Mouse (Mus musculus): ENCODE measurements around the gene Gm525. TPM values are rescaled to one million over a fixed set of nuclear protein-coding genes. Genes with fewer than 3 reads are reported as not detected.
"Not testable (repeated sequence)": the region's sequence is repeated elsewhere in the genome, so short reads cannot be mapped to it uniquely, and the experiment has no call there.

Gm525 gene
- not detected for total RNA-seq (2021)

DNA sequence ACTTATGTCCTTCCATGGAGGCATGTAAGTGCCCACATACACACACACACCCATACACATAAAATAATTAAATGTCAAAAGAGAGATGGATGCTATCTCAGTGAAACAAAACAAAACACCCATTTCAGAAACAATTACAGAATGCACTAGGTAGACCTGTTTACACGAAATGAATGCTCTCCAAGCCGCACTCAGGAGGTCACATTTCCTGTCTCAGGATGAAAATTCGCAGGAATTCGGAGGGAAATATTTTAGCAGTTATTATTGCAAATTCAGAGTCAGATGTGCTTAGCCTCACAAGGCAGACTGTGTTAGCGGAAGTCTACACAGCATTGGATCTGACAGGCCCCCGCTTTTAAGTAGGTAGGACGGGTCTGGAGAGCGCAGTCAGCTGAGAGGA is at the start of gene Gm525:
Gene Gm525, plus strand, starts transcription at position 301 of the 400 bp plus-strand sequence.
- intact Hi-C loops (cut with DNase I): no loop called here
- no peak for DNase-seq (ENCODE audit: extremely low spot score in 1 of 2, low spot score in 2 of 2)

DNA sequence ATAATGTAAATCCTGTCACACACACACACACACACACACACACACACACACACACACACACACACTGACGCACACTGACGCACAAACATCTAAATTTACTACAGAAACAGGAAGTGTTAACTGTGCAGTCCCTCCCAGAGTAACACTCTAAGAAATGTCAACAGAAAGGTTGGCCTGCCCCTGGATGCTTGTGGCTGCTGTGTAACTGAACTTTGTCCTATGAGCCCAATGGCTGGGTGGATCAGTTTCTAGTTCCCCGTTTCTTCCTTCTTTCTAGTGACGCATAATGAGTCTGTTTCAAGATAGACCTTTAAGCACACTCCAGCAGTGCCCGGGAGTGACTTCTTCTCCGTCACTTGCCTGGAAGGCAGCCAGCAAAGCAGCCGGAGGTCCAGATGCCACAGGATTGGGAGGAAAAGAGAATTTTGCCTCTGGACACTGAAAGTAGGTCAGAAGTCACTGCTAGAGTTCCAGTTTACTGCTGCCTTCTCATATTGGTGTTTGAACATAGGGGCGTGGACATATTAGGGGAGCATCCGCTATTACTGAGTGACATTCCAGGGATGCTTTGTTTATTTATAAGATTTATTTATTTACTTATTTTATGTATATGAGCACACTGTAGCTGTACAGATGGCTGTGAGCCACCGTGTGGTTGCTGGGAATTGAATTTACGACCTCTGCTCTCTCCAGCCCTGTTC is 49.3 kb upstream of the Gm525 start:
- DNase-seq (ENCODE audit: extremely low spot score in 1 of 2, low spot score in 2 of 2): peak; percentile 21 to 92
- intact Hi-C loops (cut with DNase I): no loop called here

DNA sequence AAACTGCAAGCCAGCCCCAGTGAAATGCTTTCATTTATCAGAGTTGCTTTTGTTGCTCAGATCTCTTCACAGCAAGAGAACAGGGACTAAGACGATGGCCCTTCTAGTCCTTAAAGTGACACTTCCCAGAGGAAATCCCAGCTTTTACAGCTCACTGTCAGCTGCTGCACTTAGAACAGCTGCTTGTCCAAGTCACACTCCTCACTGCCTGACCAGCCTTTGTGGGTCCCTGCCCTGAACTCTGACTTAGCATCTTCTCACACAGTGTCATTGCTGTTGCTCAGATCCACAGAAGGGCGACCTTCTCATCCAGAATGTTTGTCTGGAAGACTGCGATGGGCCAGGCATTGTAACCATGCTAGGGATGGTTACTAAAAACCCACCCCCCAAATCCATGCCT is 48.0 kb upstream of the Gm525 start:
- no peak for DNase-seq (ENCODE audit: extremely low spot score in 1 of 2, low spot score in 2 of 2)

DNA sequence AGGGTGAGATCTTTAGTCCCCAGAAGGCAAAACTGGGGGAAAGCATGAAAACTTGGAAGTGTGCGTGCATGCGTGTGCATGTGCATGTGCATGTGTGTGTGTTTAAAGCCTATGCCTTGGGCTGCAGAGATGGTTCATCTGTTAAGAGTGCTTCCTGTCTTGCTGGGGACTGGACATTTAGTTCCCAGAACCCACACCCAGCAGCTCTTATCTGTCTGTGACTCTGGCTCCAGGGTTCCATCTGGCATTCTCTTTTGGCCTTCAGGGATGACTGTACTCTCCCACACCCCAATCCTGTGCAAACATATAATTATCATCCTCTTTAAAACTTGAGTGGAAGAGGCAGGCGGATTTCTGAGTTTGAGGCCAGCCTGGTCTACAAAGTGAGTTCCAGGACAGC is 47.5 kb upstream of the Gm525 start:
- intact Hi-C loops (cut with DNase I): no loop called here
- DNase-seq (ENCODE audit: extremely low spot score in 1 of 2, low spot score in 2 of 2): no peak

More for the DNA sequence above, 48.0 kb upstream of the Gm525 start:
- intact Hi-C loops (cut with DNase I): no loop called here

DNA sequence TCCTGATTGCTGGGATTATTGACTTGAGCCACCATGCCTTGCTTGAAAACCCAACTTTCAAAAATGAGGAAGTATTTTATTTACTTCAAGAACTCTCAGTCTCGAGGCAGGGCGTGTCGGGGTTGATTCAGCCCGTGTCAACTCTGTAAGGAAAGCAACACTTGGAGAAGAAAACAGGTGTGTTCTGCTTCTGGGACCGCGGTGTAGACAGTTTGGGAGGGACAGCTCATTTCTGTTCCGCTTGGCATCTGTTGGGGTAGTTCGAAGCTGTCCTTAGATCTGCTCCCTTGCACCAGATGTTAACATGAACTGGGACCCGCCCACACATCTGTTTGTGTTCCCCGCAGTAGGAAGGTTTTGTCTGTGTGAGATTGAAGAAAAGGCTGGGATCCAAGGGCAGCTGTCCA is 45.7 kb upstream of the Gm525 start:
- intact Hi-C loops (cut with DNase I): no loop called here
- DNase-seq (ENCODE audit: extremely low spot score in 1 of 2, low spot score in 2 of 2): peak in 1 of 2 experiments; percentile 63

DNA sequence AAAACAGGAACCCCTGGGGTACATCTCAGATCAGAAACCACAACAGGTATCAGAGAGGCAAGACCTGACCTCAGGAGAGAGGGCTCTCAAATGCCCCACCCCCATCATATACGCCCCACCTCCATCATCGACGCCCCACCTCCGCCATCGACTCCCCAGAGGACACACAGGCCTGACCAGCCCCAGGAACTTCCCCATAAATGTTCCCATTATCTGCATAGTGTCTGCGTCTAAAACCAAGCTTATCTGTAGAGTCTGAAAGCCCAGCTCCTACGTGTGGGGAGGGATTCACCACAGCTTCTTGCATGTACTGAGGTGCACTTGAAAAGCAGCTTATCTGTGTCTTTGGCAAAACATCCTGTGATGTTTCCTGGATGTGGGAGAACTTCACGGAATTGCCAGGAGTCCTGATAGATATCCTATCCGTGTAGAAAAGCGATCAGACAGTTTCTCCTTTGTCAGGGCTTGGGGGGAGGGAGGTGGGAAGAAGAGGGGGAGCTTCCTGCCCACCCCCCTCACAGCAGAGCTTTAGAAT is 44.7 kb upstream of the Gm525 start:
- intact Hi-C loops (cut with DNase I): no loop called here

DNA sequence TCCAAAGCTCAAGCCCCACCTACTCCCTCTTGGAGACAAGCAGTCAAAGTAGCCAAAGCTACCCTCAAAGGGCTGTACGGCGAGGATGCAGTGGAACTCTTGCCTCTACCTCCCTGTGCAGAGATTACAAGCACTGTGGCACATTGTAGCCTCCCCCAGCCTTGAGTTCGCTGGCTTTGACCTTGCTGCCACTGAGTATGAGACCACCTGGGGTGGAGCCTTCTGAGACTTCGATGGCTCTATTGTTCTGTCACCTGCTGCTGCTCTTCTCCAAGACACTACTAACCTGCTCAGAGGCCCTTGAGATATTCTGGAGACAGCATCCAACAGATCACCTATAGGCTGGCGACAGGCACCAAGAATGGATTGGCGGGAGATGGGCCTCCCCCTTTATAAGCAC is 43.1 kb upstream of the Gm525 start:
- DNase-seq (ENCODE audit: extremely low spot score in 1 of 2, low spot score in 2 of 2): no peak
- intact Hi-C loops (cut with DNase I): no loop called here

More for the DNA sequence above, 44.7 kb upstream of the Gm525 start:
- peak in 1 of 2 experiments; percentile 40 for DNase-seq (ENCODE audit: extremely low spot score in 1 of 2, low spot score in 2 of 2)

DNA sequence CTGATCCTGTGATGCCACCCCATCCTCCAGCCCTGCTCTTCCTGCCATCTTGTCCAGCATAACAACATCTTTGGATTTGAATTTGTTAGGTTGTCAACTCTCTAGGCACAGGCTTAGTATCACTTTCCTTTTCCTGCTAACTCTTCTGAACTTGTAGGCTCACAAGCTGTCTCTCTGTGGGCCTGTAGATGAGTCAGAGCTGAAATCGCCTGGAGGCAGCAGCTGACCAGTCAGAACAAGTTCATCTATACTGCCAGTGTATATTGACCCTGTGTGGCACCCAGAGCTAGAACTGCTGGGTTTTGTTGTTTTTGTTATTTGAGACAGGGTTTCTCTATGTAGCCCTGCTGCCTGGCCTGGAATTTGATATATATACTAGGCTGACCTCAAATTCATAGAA is 42.5 kb upstream of the Gm525 start:
- intact Hi-C loops (cut with DNase I): no loop called here
- no peak for DNase-seq (ENCODE audit: extremely low spot score in 1 of 2, low spot score in 2 of 2)

DNA sequence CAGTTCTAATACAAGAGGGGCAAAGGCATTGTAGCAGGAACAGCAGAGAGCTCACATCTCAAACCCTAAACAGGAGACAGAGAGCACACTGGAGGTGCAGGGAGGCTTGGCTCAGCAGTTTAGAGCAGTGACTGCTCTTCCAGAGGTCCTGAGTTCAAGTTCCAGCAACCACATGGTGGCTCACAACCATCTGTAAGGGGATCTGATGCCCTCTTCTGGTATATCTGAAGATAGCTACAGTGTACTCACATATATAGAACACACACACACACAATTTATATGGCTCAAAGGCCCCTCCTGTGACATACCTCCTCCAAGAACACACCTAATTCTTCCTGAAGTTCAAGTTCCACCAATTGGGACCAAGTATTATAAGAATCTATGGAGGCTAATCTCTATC is 39.0 kb upstream of the Gm525 start:
- intact Hi-C loops (cut with DNase I): no loop called here
- DNase-seq (ENCODE audit: extremely low spot score in 1 of 2, low spot score in 2 of 2): no peak

DNA sequence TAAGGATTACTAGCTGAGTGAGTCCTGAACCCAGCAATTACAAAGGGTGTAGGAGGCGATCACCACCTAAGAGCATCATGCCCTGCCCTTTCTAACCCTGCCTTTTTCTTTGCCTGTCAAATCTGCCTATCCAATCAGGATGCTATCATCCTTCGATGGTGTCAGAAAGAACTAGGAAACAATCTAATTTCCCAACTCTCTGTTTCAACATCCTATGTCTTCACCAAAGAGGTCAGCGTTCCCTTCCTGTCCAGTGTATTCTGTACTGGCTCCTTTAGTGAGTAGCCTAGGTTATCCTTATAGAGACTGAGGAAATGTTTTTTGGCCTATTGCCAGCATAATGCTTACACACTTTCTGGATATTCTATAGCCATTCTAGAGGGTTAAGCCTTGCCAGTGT is 38.1 kb upstream of the Gm525 start:
- intact Hi-C loops (cut with DNase I): loop anchor here (5.0 kb wide), 1 partner anchor 48 kb away; no protein-coding TSS in a partner anchor
- DNase-seq (ENCODE audit: extremely low spot score in 1 of 2, low spot score in 2 of 2): no peak

DNA sequence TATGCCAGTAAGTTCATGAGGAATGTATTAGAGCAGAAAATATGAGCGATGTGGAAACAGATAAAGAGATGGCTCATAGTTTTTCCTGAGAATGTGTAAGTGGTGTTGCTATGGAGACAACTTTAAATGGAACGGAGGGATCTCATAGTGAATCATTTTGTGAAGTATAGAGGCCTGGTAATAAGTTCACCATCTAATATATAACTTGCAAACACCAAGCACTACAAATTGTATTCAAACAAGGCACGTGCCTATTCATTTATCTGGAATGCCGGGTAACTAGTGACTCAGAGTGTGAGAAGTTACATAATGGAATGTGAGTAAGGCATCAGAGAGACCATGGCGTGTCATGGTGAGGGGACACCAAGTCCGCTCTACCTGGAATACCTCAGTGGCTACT is 35.1 kb upstream of the Gm525 start:
- no peak for DNase-seq (ENCODE audit: extremely low spot score in 1 of 2, low spot score in 2 of 2)
- intact Hi-C loops (cut with DNase I): loop anchor here (5.0 kb wide), 1 partner anchor 51 kb away; no protein-coding TSS in a partner anchor

DNA sequence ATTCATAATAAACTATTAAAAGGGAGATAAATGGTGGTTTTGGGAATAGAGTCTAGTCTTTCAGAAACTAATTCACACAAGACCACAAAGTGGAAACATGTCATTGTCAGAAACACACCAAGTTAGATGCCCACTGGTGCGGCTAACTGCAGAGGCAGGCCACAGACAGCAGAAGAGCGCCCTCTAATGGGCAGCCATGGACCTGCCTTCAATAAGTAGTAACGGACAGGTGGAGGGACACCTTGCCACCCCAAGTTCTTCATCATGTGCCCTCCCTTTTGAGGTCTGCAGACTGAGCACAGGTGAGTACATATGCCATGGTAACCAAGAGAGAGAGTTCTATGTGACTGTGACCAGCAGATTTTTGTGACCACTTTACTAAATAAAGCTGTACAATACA is 34.3 kb upstream of the Gm525 start:
- intact Hi-C loops (cut with DNase I): loop anchor here (5.0 kb wide), 1 partner anchor 52 kb away; no protein-coding TSS in a partner anchor
- peak in 1 of 2 experiments; percentile 68 for DNase-seq (ENCODE audit: extremely low spot score in 1 of 2, low spot score in 2 of 2)

DNA sequence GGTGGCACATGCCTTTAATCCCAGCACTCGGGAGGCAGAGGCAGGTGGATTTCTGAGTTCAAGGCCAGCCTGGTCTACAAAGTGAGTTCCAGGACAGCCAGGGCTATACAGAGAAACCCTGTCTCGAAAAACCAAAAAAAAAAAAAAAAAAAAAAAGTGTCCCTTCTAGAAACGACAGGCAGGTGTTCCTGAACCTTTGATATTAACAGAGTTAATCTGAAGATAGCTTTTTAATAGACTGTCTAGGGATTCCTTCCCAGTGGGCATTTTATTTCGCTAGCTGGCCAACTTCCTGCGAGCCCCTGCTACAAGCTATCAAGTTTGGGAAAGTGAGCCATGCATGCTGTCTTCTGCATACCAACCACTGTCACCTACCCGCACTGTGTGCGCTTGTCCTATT is 32.6 kb upstream of the Gm525 start:
- intact Hi-C loops (cut with DNase I); DNase-seq (ENCODE audit: extremely low spot score in 1 of 2, low spot score in 2 of 2): not testable (repeated sequence)

DNA sequence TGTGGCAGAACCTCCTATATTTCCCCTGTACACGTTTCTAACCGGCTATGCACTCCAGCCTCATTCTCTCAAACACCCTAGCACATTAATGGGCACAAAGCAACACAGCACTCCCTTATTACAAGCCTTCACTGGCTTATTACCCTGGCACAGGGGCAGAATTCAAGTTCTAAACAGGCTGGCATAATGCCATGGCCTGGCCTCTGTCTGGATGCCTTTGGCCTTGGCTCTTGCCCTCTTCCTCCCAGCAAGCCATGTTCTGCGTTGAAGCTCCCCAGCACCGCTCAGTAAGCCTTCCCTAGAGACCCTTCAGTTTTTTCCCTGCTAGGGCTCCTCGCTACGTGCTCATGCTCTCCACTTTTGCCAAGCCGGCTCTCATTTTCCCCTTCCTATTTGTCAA is 30.6 kb upstream of the Gm525 start:
- intact Hi-C loops (cut with DNase I): no loop called here
- no peak for DNase-seq (ENCODE audit: extremely low spot score in 1 of 2, low spot score in 2 of 2)

DNA sequence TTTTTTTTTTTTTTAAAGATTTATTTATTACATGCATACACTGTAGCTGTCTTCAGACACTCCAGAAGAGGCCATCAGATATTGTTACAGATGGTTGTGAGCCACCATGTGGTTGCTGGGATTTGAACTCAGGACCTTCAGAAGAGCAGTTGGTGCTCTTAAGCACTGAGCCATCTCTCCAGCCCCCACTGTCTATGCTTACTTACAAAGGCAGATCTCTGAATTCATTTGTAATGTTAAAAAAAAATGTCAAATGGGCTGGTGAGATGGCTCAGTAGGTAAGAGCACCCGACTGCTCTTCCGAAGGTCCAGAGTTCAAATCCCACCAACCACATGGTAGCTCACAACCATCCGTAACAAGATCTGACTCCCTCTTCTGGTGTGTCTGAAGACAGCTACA is 28.1 kb upstream of the Gm525 start:
- intact Hi-C loops (cut with DNase I); DNase-seq (ENCODE audit: extremely low spot score in 1 of 2, low spot score in 2 of 2): not testable (repeated sequence)

DNA sequence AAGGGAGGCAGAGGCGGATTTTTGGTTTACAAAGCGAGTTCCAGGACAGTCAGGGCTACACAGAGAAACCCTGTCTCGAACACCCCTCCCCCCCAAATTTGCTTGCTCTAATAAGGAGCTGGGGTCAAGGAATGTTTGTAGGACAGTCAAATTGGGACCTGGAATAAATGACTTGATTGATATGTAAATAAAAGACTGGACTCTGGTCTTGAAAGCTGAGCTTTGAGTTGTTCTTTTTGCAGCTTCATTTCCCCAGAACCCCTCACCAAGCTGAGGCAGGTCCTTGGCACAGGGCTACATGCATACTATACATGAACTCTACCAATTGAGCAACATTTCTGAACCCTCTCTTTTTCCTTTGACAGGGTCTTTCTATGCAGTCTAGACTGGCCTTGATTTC is 27.6 kb upstream of the Gm525 start:
- intact Hi-C loops (cut with DNase I): no loop called here
- no peak for DNase-seq (ENCODE audit: extremely low spot score in 1 of 2, low spot score in 2 of 2)

DNA sequence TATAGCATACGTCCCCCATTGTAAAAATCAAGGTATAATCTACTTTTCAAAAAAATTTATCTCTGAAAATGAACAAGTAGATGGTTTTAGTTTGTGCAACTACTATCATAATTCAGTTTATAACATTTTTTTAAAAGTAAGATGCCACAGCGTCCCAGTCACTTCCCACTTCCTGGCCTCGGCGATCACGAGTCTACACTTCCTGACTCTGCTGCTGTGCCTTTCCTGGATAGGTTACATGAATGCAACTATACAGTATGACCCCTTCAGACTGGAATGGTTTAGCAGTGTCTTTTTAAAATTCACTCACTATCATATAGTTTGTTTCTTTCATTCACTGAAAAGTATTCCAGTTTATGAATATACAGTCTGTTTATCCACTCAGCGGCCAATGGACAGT is 21.9 kb upstream of the Gm525 start:
- no peak for DNase-seq (ENCODE audit: extremely low spot score in 1 of 2, low spot score in 2 of 2)
- intact Hi-C loops (cut with DNase I): no loop called here

DNA sequence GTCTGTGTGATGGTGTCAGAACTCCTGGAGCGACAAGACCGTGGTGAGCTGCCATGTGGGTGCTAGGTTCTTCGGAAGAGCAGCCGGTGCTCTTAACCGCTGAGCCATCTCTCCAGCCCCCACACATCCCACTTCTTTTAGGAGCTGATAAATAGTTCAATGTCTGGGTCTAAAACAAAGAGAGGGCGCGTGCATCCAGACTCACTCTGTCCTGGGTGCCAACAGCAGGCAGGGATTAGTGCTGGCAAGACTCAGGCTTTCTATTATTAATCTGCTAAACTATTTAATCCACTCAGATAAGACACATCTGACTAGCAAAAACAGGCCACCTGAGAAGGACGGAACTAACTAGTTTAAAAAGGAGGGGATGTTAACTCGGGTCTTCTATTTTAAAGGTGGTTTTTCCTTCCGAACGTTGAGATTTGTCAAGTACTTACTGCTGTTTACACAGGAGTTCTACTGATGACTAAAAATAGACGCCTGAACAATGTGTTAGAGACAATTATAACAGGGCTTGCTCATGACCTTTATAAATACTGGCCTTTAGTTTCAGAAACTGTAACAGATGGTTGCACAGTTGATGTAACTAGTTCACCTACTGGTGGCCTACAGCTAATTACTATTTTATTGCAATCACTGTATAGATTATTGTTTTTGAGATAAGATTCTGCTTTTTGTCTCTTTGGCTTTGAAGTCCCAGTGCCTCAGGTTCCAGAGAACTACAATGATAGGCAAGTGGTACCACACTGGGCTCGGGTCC is 17.5 kb upstream of the Gm525 start:
- intact Hi-C loops (cut with DNase I): no loop called here
- no peak for DNase-seq (ENCODE audit: extremely low spot score in 1 of 2, low spot score in 2 of 2)

DNA sequence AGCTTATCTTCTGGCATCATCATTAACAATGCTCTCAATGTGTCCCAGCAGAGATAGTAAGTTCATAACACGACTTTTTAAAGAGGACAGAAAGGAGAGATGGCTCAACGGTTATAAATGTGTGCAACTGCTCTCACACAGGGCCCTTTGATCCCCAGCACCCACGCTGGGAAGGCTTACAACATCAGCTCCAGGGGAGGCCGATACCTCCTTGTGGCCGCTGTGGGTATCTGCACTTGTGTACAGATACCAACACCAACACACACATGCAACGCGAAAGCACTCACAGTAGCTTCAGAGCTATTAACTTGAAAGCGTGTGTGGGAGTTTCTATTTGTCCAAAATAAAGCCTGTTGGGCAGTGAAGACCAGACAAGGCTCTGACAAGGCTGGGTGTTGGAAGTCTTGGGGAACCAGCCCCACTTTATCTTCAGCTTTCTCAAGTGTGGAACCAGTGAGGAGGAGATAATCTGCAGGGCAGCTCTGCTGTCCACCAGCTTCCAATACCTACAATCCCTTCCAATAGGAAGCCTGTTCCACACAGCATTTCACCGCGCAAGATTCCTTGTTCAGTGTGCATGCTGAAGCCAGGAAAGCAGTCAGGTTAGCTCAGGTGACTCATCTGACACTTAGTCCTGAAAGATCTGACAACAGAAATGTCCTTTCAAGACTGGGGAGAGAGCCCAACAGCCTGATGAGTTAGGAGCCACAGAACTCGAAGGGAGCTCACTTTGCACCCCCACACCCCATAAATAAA is 14.9 kb upstream of the Gm525 start:
- DNase-seq (ENCODE audit: extremely low spot score in 1 of 2, low spot score in 2 of 2): peak in 1 of 2 experiments; percentile 46
- intact Hi-C loops (cut with DNase I): no loop called here
